Mouse (Mus musculus): ENCODE results near the gene Cftr. TPM values are rescaled to one million over a fixed set of nuclear protein-coding genes. Genes with fewer than 3 reads are reported as not detected.

Cftr gene
- total RNA-seq (2023): not detected

GRCm38 (mm10) chr6:18170311-18170922, at the start of gene Cftr:
Cftr (plus strand) TSS chr6:18170687.

Other genes with a start within 250 kb of the Cftr start
- gene Wnt2, start 140.1 kb upstream of the Cftr start, total RNA-seq (2023): not detected
- gene Asz1, start 61.6 kb upstream of the Cftr start, total RNA-seq (2023): not detected

All from CD4-positive naive resting alpha-beta T cell, adult 76 days (primary cell).